Mouse (Mus musculus): Measurements from ENCODE around the gene Olfr612.
"Not testable (repeated sequence)": the region's sequence is repeated elsewhere in the genome, so short reads cannot be mapped to it uniquely, and the experiment has no call there.

Gene Olfr612

GRCm38 (mm10) chr7:103542617-103543016 lies at the start of gene Olfr612:
Olfr612 (minus strand) TSS chr7:103542717.
- DNase-seq = not testable (repeated sequence)

- no peak for DNase-seq
Measured at GRCm38 (mm10) chr7:103589803-103590202, 47.3 kb upstream of the Olfr612 start, which contains the start of gene Olfr618. Olfr618 (plus strand) TSS chr7:103590103.

DNA sequence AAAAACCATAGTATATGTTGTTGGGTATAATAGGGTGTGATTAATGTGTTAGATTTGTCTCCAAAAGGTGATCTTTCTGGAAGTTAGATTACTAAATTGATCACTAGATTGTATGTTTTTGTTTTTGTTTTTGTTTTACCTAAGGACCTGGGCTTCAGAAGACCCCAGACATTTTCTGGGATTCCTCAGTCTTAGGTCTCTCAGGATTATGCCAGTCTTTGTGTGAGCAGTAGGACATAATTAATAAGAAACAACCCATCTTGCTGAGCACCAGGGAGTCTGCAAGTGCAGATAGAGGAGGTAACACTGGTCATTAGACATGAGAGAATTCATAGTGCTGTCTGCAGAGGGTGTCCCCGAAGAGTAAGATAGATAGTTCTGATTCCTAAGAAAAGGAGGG lies 30.2 kb upstream of the Olfr612 start, which contains the start of gene Olfr617:
Gene Olfr617, plus strand, starts transcription at position 301 of the 400 bp plus-strand sequence.
- no peak for DNase-seq

DNA sequence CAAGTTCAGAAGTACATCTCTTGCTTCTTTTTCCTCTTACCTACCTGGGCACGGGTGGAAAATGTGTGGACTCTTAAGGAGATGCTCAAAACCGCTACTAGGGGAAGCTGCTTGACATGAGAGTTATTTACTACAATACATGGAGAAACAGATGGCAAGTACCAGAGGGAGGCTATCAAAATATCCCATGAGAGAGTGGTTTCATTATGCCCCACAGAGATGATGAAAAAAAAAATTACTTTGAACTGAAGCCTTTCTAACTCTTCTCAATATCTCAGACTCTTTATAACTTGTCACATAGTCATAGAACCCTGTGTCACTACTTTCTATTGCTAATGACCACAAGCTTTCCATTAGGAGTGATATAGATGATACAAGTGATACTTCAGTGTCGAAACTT lies 26.5 kb upstream of the Olfr612 start, which contains the start of gene Olfr616:
Gene Olfr616, minus strand, starts transcription at position 101 of the 400 bp plus-strand sequence.
- DNase-seq = no peak

DNA sequence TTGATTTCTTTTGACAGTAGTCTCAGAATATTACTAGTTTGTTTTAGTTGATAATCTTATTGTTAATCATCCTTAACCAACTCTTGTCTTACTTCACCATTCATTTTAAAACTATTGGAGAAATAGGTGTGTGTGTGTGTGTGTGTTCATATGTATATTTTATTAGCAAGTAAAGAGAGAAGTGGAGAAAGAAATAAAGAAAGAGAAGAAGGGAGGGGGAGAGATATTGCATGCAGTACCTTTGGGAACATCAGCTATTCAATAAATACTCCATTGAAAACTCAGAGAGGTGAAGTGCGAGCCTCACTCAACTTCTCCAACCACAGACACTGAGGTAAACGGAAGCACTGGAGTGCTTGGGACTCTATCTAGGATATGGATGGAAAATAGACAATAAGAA lies 13.3 kb upstream of the Olfr612 start, which contains the start of gene Olfr615:
Gene Olfr615, plus strand, starts transcription at position 301 of the 400 bp plus-strand sequence.
- DNase-seq = no peak

- no peak for DNase-seq
Measured at GRCm38 (mm10) chr7:103547774-103548173, 5.3 kb upstream of the Olfr612 start, which contains the start of gene Olfr613. Olfr613 (plus strand) TSS chr7:103548074.

- not testable (repeated sequence) for DNase-seq
Measured at GRCm38 (mm10) chr7:103520746-103521145, 21.8 kb downstream of the Olfr612 start, which contains the start of gene Olfr611. Olfr611 (minus strand) TSS chr7:103520846.

DNA sequence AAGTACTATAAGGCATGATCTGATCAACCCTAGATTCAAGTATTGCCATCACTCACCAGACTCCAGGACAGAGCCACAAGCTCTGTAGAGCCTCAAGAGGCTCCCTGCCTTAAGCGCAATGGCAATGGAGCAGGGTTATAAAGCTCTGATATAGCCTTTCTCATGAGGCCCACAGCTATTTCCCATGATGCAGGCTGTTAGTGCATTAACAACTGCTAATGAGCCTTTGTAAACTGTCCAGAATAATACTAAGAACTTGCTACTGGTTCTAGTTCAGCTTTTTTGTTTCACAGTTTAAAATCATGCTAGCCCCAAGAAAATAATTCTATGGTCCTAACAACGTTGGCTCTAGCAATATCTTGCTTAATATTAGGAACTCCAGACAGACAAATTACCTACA lies 30.5 kb downstream of the Olfr612 start, which contains the start of gene Olfr610:
Gene Olfr610, minus strand, starts transcription at position 101 of the 400 bp plus-strand sequence.
- no peak for DNase-seq

DNA sequence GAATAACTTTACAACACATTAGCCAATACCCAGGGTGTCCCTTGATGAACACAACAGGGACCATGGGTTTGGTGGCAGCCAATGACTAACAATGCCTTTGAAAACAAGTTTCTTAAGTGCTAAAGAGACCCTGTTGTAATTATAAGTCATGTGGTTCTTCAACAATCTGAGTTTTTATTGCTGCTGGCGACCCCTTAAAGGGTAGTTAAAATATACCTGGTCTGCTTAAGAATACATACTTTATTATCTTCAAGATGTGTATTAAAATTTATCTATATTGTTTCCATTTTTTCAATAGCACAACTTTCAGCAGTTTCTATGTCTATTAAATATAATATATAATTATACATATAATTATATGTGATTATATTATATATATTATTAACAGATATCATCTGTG lies 44.6 kb downstream of the Olfr612 start, which contains the start of gene Olfr609:
Gene Olfr609, minus strand, starts transcription at position 101 of the 400 bp plus-strand sequence.
- no peak for DNase-seq
